Mouse (Mus musculus) kidney, adult 8-10 months (tissue): ENCODE data around the gene Axl.

ENCODE experiments used
- DNase-seq, 2 experiments: peaks; one replicate each; pipeline ENCODE4 v3.0.0; 2022

The Axl gene

GRCm38 (mm10) chr7:25707581-25708292 lies 80.8 kb downstream of the Axl start:
- peak; percentile 51 to 69 for DNase-seq
